Mouse (Mus musculus): Measurements from ENCODE around the gene Gm17469.
"Not testable (repeated sequence)": the region's sequence is repeated elsewhere in the genome, so short reads cannot be mapped to it uniquely, and the experiment has no call there.

Gene Gm17469

DNA sequence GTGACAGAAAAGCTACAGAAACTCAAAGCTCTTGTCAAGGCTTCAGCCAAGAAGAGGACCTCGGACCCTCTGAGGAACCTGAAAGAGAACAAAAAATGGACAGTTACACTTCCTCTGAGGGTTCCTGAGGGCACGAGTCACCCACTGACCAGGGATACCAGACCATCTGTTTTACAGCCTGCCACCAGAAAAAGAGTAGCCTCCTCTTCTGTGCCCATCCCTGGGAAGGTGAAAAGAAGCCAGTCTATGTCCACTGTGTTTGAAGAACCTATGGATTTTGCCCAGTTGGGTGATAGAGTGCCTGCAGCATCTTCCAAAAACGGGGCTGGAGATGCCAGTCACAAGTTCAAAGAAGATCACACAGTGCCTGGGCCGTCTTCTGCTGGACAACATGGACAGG is at the start of gene Gm17469:
TSS of gene Gm17469 (plus strand) at position 301 of the 400 bp plus-strand sequence.
- in situ Hi-C loops (cut with MboI; ENCODE audit: unreplicated experiment in 2 of 2): not testable (repeated sequence)

Measured in v-Abl transformed pro-B cells (cell line).